Mouse (Mus musculus) megakaryocyte, embryonic 14.5 days (primary cell): Measurements from ENCODE around the gene Rapgef5.

Experiments used
- FLI1 ChIP-seq: IDR thresholded peaks from 2 replicates; pipeline ENCODE4 v1.6.1; 2012; ENCODE audit warnings: low read length, inconsistent platforms, mixed read lengths
- GATA1 ChIP-seq: IDR thresholded peaks from 3 replicates; pipeline ENCODE4 v1.6.1; 2012; ENCODE audit warnings: mixed read lengths, low read length, inconsistent platforms, borderline replicate concordance

DNA sequence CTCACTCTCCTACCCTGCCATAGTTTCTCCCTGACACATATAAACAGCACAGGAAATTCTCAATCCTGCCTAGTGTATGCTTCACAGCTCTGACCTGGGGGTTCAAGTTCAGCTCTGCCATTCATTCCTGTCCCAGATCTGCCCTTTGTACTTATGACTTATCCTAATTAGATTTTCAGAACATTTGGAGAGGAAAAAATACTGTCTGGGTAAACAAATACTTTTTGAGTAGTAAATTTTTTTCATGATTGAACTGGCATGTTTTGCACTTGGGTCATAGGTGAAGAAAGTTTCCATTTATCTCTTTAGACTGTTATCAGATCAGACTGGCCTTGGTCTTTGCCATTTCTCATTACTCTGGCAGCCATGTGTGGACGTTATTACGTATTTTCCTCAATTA, 72.9 kb downstream of the Rapgef5 start:
- TF ChIP-seq FLI1 (no peak), GATA1 (no peak)
